Mouse (Mus musculus) hindlimb bud, embryonic 11.5 days (tissue): Measurements from ENCODE around the gene Olfr1359.

Source experiments
- DNase-seq: peaks from one replicate; pipeline ENCODE4 v3.0.0-alpha.2; 2012; ENCODE audit warnings: low read depth, low spot score; ENCODE audit errors: extremely low spot score

Olfr1359 gene

DNA sequence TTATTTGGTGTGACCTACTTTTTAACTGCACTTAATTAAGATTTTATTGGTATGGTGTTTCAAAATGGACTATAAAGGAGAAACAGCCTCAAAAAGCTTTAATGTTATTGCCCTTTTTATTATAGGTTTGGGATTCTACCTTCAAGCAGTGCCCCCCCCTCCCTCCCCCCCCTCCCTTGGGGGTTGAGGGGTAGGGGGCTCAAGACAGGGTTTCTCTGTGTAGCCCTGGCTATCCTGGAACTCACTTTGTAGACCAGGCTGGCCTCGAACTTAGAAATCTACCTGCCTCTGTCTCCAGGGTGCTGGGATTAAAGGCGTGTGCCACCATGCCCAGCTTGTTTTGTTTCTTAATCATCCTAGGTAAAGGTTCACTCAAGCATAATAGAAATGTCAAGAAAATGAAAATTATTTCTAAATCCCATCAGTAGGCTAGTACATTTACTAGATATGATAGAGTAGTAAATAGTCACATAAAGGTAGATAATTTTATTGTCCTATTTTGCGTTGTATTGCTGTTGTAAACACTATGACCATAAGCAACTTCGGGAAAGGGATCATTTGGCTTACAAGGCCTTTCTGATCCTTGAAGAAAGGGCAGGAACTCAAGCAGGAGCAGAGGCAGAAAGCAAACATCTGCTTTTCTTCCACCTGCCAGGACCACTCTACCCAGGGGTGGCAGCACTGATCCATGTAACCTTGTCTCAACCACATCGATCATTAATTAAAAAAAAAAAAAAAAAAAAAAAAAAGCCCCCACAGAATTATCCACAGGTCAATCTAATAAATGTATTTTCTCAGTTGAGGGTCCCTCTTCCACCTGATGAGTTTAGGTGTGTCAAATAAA, 25.3 kb downstream of the Olfr1359 start:
- no peak for DNase-seq

DNA sequence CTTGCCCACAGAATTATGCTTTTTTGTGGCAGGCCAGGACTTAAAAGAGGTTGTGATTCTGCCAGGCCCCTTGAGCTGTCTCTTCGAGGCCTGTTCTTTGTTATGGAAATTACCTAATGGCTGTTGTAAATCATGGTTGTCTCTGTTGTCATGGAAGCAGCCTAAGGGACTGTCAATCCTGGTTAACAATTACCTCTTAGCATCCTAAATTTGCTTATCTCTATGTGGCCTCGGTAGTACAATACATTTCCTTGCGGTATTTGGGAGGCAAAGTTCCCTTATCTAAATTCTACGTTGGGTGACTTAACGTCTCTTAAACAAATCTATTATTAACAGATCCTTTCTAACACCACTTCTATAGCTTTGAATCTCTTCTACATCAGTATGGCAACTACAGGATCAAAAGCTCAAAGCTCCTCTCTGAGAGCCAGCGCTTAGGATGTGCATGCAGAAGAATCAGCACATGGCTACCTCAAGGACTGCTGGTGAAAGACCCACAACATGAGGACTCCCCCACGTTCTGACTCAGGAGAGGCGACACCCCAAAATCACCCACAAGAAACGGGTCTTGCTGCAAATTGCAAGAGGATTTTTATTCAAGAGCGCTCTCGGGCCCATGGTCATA, 30.1 kb downstream of the Olfr1359 start:
- no peak for DNase-seq

DNA sequence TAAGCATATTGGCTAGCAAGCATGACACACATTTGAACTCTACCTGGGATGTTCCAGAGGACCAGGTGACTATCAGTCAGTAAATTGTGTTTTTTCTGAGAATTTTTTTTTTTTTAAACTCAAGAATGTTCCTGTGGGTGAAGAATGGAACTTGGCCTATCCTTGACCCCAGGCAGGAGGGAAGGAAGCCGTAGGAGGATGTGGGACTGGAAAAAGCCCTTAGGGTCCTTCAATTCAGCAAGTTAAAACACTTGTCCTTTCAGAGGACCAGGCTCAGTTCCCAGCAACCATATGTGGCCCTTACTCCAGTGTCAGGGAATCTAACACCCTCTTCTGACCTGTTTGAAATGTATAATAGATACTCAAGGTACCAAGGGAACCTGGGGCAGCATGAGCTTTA, 31.6 kb downstream of the Olfr1359 start:
- DNase-seq, result no peak

DNA sequence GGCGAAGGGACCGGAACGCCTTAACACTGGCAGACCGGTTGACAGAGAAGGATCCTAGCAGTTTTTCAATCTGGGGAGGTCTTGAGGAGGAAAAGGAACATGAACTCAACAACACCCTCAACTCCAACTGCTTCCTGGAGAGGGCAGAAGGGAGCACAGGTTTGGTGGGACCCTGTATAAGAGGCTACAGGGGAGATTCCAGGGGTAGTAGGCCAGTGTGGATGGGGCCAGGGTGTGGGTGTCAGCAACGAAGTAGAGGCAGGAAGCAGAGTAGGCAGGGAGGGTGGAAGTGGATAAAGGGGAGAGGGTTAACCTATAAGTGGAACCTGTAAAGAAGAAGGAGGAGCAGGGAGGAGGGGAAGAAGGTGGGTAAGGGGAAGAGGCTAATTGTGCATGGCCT, 35.6 kb downstream of the Olfr1359 start:
- no peak for DNase-seq

DNA sequence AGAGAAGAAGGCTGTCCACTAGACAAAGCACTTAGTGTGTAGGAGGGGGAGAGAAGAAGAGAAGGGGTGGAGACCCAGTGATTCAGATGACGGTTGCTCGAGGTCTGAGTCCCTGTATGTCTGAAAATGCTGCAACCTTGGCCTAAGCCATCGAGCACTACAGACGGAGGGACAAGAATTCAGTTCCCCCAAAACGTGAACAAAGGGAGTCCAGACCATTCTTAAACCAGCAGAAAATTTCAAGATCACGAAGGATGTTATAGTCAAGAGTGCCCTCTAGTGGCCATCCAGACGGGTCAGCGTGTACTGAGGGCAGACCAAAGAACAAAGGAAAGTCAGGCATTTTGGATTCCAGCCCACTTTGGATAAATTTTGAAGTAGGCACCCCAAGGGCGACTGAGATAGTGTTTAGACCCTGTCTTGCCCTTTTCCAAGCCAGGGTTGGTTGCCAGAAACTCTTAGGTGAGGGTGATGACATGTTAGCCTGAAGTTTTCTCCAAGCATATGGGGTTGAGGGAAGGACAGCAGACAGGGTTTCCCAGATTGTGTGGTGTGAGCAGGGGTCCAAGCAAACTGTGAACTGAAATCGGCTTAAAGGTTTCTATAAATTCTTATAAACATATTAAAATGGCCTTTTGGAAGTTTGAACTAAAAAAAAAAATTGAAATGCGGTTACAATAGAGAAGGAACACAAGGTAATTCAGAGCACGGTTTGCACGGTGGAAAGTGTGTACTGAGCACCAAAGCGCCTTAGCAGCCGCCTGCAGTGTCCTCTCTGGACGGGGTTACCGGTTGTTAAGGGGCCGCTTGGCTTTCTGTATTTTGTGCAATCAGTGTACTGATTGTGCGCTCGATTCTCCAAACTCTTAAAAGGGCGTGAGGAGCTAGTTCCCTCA, 36.3 kb downstream of the Olfr1359 start:
- peak; percentile 98 for DNase-seq

DNA sequence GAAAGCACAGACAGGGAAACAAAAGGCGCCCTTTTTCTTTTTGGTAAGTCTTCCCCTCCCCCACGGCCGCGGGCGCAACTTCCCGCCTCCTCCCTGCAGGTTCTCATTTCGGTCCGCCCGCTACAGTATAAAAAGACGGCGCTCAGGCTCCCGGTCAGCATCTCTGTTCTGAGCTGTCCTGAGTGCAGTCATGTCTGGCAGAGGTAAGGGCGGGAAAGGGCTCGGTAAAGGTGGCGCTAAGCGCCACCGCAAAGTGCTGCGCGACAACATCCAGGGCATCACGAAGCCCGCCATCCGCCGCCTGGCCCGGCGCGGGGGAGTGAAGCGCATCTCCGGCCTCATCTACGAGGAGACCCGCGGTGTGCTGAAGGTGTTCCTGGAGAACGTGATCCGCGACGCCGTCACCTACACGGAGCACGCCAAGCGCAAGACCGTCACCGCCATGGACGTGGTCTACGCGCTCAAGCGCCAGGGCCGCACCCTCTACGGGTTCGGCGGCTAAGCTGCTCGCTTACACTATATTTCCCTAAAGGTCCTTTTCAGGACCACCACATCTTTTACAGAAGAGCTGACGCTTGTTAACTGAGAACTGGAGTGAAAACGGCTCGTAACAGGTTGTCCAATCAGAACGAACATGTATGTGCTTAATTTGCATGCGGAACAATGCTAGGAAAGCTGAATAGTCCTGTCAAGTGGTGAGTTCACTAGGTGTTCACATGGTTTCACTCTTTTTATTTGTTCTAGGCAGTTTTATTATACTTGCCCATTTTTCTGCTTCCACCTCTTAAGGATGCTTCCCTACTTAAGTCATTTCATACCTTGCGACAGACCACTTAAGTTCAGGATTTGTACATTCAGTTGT, 37.2 kb downstream of the Olfr1359 start, which contains the start of gene Hist1h4j:
TSS of gene Hist1h4j (plus strand) at position 159 of the 862 bp plus-strand sequence.
- DNase-seq, result peak; percentile 92

DNA sequence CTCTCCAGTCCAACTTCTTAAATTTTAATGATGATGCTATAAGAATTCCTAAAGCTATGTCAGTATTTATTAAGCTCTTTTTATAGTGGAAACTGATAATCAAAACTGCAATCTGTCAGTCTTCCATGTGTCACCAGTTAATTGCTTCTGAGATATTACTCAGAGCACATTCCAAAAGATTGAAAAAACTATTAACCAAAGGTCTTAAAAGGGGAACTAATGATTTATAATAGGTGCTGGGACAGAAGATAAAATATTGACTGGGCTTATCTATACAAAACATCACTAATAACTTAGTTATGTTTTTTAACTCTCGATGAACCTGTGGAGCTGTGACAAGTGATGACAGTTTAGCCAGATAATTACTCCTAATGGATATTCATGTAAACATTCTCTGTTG, 47.1 kb downstream of the Olfr1359 start:
- no peak for DNase-seq

DNA sequence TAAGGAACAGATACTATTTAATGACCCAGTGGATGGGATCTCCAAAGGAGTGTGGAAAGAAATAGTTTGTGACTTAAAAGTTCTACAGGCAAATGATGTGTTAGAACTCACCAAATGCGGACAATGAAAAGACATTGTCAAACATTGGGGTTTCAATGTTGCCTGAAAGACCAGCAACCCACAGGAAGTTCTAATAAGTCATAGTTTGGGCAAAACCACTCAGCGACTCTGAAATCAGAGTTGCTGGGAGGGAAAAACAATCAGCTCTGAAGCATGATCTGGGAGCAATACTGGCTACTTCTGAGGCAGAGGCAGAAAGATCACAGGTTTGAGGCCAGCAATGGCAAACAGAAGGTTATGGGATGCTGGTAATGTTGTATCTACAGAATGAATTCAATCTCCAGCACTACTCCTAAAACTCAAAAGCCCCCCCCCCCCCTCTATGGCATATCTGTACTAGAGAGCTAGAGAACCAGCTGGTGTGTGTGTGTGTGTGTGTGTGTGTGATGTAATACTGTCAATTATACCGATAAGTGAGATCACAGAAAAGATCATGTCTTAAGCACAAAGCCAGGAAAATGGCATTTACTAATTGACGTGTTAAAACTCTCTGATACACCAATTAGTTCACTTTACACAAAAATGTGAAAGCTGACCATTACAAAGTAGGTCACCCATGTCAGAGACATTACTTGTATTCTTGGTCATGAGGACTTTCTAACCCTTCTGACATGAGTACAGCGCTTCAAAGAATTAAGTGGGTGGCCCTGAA, 51.7 kb downstream of the Olfr1359 start:
- DNase-seq, result peak; percentile 69

DNA sequence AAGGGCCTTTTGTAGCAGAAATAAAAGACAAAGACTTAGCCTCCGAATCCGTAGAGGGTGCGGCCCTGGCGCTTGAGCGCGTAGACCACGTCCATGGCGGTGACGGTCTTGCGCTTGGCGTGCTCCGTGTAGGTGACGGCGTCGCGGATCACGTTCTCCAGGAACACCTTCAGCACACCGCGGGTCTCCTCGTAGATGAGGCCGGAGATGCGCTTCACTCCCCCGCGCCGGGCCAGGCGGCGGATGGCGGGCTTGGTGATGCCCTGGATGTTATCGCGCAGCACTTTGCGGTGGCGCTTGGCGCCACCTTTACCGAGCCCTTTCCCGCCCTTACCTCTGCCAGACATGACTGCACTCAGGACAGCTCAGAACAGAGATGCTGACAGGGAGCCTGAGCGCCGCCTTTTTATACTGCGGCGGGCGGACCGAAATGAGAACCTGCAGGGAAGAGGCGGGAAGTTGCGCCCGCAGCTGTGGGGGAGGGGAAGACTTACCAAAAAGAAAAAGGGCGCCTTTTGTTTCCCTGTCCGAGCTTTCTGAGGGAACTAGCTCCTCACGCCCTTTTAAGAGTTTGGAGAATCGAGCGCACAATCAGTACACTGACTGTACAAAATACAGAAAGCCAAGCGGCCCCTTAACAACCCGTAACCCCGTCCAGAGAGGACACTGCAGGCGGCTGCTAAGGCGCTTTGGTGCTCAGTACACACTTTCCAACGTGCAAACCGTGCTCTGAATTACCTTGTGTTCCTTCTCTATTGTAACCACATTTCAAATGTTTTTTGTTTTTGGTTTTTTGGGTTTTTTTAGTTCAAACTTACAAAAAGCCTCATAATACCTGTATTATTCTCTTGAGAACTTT, 52.5 kb downstream of the Olfr1359 start, which contains the start of gene Hist1h4k:
TSS of gene Hist1h4k (minus strand) at position 347 of the 859 bp plus-strand sequence.
- peak; percentile 64 for DNase-seq

DNA sequence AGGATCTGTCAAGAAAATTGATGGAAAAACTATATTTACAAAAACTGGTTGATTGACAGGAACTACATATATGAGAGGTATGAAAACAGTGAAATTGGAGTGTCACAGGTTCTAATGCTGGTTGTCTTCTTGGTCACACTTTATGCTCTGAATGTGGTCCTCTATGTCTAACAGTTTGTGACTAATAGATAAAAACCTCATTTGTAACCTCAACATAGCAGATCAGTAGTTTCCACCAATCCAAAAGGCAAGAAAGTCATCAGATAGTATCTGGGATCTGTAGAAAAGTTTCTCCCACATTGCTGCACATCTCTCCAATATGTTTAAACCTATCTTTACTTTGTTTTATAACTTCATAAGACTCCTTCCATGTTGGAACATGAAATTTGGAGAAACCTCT, 53.5 kb downstream of the Olfr1359 start:
- DNase-seq, result no peak

DNA sequence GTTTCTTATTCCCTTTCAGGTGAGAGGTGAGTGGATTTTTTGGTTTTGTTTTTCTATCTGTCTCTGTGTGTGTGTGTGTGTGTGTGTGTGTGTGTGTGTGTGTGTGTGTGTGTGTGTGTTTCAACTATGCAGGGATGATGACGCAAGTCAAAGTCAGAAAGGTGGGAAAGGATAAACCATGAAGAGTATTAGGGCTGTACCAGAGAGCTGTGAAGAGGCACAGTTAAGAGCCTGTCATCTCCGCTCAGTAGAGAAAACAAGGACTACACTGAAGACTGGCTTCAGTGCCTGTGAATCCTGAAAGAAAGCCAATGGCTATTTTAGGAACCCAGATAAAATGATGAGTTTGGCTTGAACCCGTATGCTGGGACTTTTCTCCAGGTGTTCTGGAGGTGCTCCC, 53.9 kb downstream of the Olfr1359 start:
- DNase-seq, result no peak

DNA sequence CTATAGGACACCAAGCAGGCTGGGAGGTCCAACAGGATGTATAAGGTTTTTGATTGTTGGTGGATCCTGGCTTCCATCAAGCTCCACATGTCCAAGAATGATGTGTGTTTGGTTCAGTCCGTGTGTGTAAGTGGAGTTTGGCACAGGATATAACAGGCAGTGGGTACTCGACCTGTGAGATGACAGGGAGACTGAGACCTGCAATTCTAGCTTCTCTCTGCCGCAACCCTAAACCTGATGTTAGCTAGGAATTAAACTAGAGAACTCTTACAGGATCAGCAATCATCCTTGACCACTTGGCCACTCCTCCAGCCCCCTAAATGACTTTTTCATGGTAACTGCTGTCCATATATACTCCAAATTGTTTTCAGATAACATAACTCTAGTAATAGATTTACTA, 54.4 kb downstream of the Olfr1359 start:
- DNase-seq, result no peak

DNA sequence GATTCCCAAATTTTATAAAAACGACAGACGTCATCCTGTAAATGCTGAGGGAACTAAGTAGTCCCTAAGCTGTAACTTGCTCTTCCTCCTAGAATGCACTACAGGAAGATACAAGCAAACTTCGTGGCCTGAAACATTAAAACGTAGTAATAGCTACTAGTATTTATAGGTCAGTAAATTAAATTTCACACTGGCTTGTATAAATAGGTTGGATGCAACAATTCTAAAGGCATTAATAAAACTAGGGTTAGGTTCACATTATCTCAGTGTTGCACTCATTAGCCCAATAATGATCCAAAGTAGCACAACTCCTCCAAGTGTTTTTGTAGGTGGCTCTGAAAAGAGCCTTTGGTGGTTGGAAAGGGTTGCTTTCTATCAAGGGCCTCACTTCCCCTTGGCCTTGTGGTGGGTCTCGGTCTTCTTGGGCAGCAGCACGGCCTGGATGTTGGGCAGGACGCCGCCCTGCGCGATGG, 55.2 kb downstream of the Olfr1359 start:
- DNase-seq, result peak; percentile 58

DNA sequence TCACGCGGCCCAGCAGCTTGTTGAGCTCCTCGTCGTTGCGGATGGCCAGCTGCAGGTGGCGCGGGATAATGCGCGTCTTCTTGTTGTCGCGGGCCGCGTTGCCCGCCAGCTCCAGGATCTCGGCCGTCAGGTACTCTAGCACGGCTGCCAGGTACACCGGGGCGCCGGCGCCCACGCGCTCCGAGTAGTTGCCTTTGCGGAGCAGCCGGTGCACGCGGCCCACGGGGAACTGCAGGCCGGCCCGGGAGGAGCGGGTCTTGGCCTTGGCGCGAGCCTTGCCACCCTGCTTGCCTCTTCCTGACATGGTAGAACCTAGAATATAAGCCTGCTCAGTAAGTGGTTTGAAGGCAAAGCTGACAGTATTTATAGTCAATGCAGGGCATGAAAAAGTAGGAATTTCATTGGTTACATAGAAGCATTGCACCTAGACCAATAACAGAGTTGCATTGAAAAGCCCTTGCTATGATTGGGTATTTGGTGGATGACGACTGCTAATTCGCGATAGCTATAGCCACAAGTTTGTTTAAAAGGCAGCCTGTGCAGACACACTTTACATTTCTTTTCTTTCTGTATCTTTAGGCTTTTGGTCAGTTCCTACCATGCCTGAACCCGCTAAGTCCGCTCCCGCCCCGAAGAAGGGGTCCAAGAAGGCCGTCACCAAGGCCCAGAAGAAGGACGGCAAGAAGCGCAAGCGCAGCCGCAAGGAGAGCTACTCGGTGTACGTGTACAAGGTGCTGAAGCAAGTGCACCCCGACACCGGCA, 55.8 kb downstream of the Olfr1359 start, which contains the start of the genes Hist1h2ak and Hist1h2bn:
TSS of gene Hist1h2ak (minus strand) at position 304 of the 762 bp plus-strand sequence.
TSS of gene Hist1h2bn (plus strand) at position 600 of the 762 bp plus-strand sequence.
- peak; percentile 96 for DNase-seq

DNA sequence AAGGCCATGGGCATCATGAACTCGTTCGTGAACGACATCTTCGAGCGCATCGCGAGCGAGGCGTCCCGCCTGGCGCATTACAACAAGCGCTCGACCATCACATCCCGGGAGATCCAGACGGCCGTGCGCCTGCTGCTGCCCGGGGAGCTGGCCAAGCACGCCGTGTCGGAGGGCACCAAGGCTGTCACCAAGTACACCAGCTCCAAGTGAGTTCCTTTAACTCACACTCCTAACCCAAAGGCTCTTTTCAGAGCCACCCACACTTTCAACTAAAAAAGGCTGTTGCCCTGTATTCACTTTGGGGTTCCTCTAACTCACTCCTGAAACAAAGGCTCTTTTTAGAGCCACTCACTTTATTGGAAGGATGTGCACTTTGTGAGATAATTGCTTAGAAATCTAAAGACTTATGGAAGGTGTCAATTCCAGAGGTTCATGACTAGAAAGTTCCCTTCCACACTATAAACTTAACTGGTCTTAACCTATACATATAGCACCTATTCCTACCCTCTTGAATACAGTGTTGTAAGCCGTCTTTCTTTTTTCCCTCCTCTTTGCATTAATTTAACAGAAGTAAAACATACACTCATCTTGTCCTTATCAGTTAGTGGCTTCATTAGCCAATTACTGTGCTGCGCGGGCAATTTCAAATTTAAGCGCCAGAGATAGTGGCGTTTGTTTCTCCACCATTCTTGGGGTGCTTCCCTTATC, 56.5 kb downstream of the Olfr1359 start:
- DNase-seq, result peak; percentile 62

DNA sequence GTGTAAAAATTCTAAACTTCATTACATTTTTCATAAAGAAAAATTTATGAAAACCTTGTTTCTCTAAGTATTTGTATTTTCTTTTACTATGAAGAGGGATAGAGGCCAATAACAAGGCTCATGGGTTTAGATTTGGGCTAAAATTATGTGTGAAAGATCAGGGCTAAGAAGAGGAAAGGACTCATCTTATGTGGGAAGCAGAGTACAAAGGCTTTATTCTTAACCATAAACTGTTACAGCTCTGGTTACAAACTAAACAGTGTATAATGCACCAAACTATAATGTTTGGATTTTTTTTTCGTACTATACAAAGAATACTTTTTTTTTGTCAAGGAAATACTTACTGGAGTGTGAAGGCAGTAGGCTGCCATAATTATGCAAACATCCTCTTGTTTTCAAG, 57.8 kb downstream of the Olfr1359 start:
- no peak for DNase-seq
